Mouse (Mus musculus): ENCODE data around the gene Lrrc29.

The Lrrc29 gene

GRCm38 (mm10) chr8:105290554-105291314 is 35.3 kb downstream of the Lrrc29 start:
- peak in 1 of 2 experiments; percentile 76 for DNase-seq (ENCODE audit: low spot score in 2 of 2)

GRCm38 (mm10) chr8:105289805-105290460 is 36.1 kb downstream of the Lrrc29 start, which contains the start of gene 4931428F04Rik:
Gene 4931428F04Rik, minus strand, starts transcription at chr8:105289864.
- peak in 1 of 2 experiments; percentile 43 for DNase-seq (ENCODE audit: low spot score in 2 of 2)

GRCm38 (mm10) chr8:105288958-105289732 is 36.9 kb downstream of the Lrrc29 start:
- peak; percentile 92 to 94 for DNase-seq (ENCODE audit: low spot score in 2 of 2)

- DNase-seq (ENCODE audit: low spot score in 2 of 2) = no peak
Measured at GRCm38 (mm10) chr8:105288231-105288630, 37.8 kb downstream of the Lrrc29 start.

GRCm38 (mm10) chr8:105286907-105287306 is 39.2 kb downstream of the Lrrc29 start:
- no peak for DNase-seq (ENCODE audit: low spot score in 2 of 2)

GRCm38 (mm10) chr8:105285514-105285913 is 40.6 kb downstream of the Lrrc29 start:
- no peak for DNase-seq (ENCODE audit: low spot score in 2 of 2)

GRCm38 (mm10) chr8:105283074-105283473 is 43.0 kb downstream of the Lrrc29 start:
- no peak for DNase-seq (ENCODE audit: low spot score in 2 of 2)

GRCm38 (mm10) chr8:105282239-105282638 is 43.8 kb downstream of the Lrrc29 start:
- DNase-seq (ENCODE audit: low spot score in 2 of 2) = no peak

GRCm38 (mm10) chr8:105281821-105282220 is 44.3 kb downstream of the Lrrc29 start:
- DNase-seq (ENCODE audit: low spot score in 2 of 2) = no peak

- DNase-seq (ENCODE audit: low spot score in 2 of 2) = no peak
Measured at GRCm38 (mm10) chr8:105280567-105280966, 45.5 kb downstream of the Lrrc29 start.

GRCm38 (mm10) chr8:105278911-105279334 is 47.2 kb downstream of the Lrrc29 start:
- DNase-seq (ENCODE audit: low spot score in 2 of 2) = peak; percentile 70

- DNase-seq (ENCODE audit: low spot score in 2 of 2) = peak in 1 of 2 experiments; percentile 7
Measured at GRCm38 (mm10) chr8:105276292-105277120, 49.6 kb downstream of the Lrrc29 start.

GRCm38 (mm10) chr8:105275840-105276239 is 50.2 kb downstream of the Lrrc29 start, which contains the start of gene Nol3:
Gene Nol3, plus strand, starts transcription at chr8:105276140.
- DNase-seq (ENCODE audit: low spot score in 2 of 2) = no peak

- DNase-seq (ENCODE audit: low spot score in 2 of 2) = no peak
Measured at GRCm38 (mm10) chr8:105275387-105275786, 50.7 kb downstream of the Lrrc29 start.

GRCm38 (mm10) chr8:105270916-105271186 is 55.2 kb downstream of the Lrrc29 start:
- DNase-seq (ENCODE audit: low spot score in 2 of 2) = no peak

GRCm38 (mm10) chr8:105270101-105270915 is 55.8 kb downstream of the Lrrc29 start:
- DNase-seq (ENCODE audit: low spot score in 2 of 2) = no peak

GRCm38 (mm10) chr8:105269461-105269947 is 56.6 kb downstream of the Lrrc29 start, which contains the start of gene Hsf4:
Gene Hsf4, plus strand, starts transcription at chr8:105269801.
- no peak for DNase-seq (ENCODE audit: low spot score in 2 of 2)

- no peak for DNase-seq (ENCODE audit: low spot score in 2 of 2)
Measured at GRCm38 (mm10) chr8:105269075-105269458, 57.0 kb downstream of the Lrrc29 start.

- DNase-seq (ENCODE audit: low spot score in 2 of 2) = peak; percentile 75 to 77
Measured at GRCm38 (mm10) chr8:105268342-105269074, 57.6 kb downstream of the Lrrc29 start.

- no peak for DNase-seq (ENCODE audit: low spot score in 2 of 2)
Measured at GRCm38 (mm10) chr8:105266775-105267174, 59.3 kb downstream of the Lrrc29 start.

All from frontal cortex, postnatal 14 days (tissue).